Mouse (Mus musculus) regulatory T cell (primary cell): ENCODE results near the gene Klhl29.

ENCODE experiments used
- in situ Hi-C: fragments of 300-600 bp; cut with MboI, MseI; formaldehyde crosslinking; loops from one replicate; pipeline ENCODE4 v1.15.1; 2025; ENCODE audit warnings: high pct_unique_total_duplicates

Gene Klhl29

GRCm38 (mm10) chr12:5029035-5029434, 346.4 kb downstream of the Klhl29 start:
- in situ Hi-C loops, result no loop called here
